Comparison of ENCODE assay signal across 8 mouse cellular contexts in genomic region chr7:90060343-90061175, GRCm38 (mm10).
DNase-seq lines count a peak whose midpoint lies in the region; ATAC-seq and TF ChIP-seq lines count a peak whose summit lies in the region.

No protein-coding gene starts in this region.

- no peak for DNase-seq in cerebellum, adult 2 months
- DNase-seq in cerebellum, adult 9-11 months, result no peak
- peak; percentile 22 for DNase-seq in CD4-positive helper T cell, adult 2 months (ENCODE audit: low read depth, low spot score)
- peak; percentile 96 for DNase-seq in liver, adult 2 months (ENCODE audit: extremely low read depth, low read depth, low spot score)
- peak; percentile 55 for DNase-seq in thymus, postnatal 4 days
- no peak for DNase-seq in ovary, postnatal 14 days (ENCODE audit: low spot score)
- DNase-seq in frontal cortex, postnatal 14 days (ENCODE audit: low spot score in 2 of 2), result no peak

- H3K4me1 ChIP-seq in cerebellum, adult 2 months (ENCODE audit: control insufficient read depth, insufficient read depth, low read length), result no peaks in the 10 kb centered on the region
- H3K4me1 ChIP-seq in heart, embryonic 16.5 days (ENCODE audit: control insufficient read depth, insufficient read depth, low read length), result peaks cover 13% of the 10 kb centered on the region
- H3K4me1 ChIP-seq in liver, adult 2 months (ENCODE audit: control insufficient read depth, insufficient read depth, low read length), result peaks cover 17% of the 10 kb centered on the region

- TF ChIP-seq POLR2A in cerebellum, adult 2 months (IDR thresholded peaks at IDR 0.05; ENCODE audit: borderline replicate concordance, insufficient read depth, low read length), result no peak
- TF ChIP-seq POLR2A in liver, adult 2 months (IDR thresholded peaks at IDR 0.05; ENCODE audit: extremely low read depth, insufficient read depth, low read length), result no peak

- no peak for TF ChIP-seq CTCF in cerebellum, adult 2 months (IDR thresholded peaks at IDR 0.05; ENCODE audit: borderline replicate concordance, insufficient read depth, low read depth, low read length)
- TF ChIP-seq CTCF in liver, adult 2 months (IDR thresholded peaks at IDR 0.05; ENCODE audit: low read depth, low read length), result no peak

- H3K79me2 ChIP-seq in liver, adult 2 months (ENCODE audit: control insufficient read depth, insufficient read depth, low read length), result no peaks in the 10 kb centered on the region

- H3K27me3 ChIP-seq in cerebellum, adult 2 months (ENCODE audit: control insufficient read depth, insufficient read depth, low read length), result no peaks in the 10 kb centered on the region
- H3K27me3 ChIP-seq in heart, embryonic 16.5 days (ENCODE audit: control insufficient read depth, insufficient read depth, low read length), result no peaks in the 10 kb centered on the region
- no peaks in the 10 kb centered on the region for H3K27me3 ChIP-seq in liver, adult 2 months (ENCODE audit: control insufficient read depth, insufficient read depth, low read length)

- peak; percentile 47; the same call in 1 of the 2 replicates for ATAC-seq in heart, embryonic 16.5 days (replicated peaks; ENCODE audit: extremely low read depth, insufficient read depth, low FRiP score)

- H3K4me2 ChIP-seq in heart, embryonic 16.5 days (ENCODE audit: low read depth, low read length), result peak overlapping the region; percentile 4; the same call in 1 of the 2 replicates

- 74% methylated on average over 16 of the region's 16 CpGs for WGBS in cerebellum, adult 2 months
- 42% methylated on average over 16 of the region's 16 CpGs for WGBS in heart, embryonic 16.5 days
- WGBS in liver, adult 2 months, result 22% methylated on average over 16 of the region's 16 CpGs

- no peak overlapping the region for H3K9ac ChIP-seq in heart, embryonic 16.5 days (ENCODE audit: low read length)
- peak overlapping the region; percentile 65 for H3K9ac ChIP-seq in liver, adult 2 months (ENCODE audit: low read depth, low read length)

- H3K27ac ChIP-seq in cerebellum, adult 2 months (ENCODE audit: insufficient read depth, low read length), result peak overlapping the region; percentile 69; the same call in 1 of the 2 replicates
- peak overlapping the region; percentile 15 for H3K27ac ChIP-seq in heart, embryonic 16.5 days (ENCODE audit: low read length)
- peak overlapping the region; percentile 96 for H3K27ac ChIP-seq in liver, adult 2 months (replicated peaks; ENCODE audit: insufficient read depth, low read depth, low read length)

- no peaks in the 10 kb centered on the region for H3K9me3 ChIP-seq in heart, embryonic 16.5 days (replicated peaks; ENCODE audit: control insufficient read depth, low read length)

- H3K36me3 ChIP-seq in heart, embryonic 16.5 days (ENCODE audit: control insufficient read depth, insufficient read depth), result no peaks in the 10 kb centered on the region
- no peaks in the 10 kb centered on the region for H3K36me3 ChIP-seq in liver, adult 2 months (ENCODE audit: control insufficient read depth, insufficient read depth, low read length)

- H3K4me3 ChIP-seq in cerebellum, adult 2 months (replicated peaks; ENCODE audit: insufficient read depth, low read depth, low read length), result no peak overlapping the region
- no peak overlapping the region for H3K4me3 ChIP-seq in heart, embryonic 16.5 days (ENCODE audit: low read length)
- peak overlapping the region; percentile 39 for H3K4me3 ChIP-seq in liver, adult 2 months (ENCODE audit: insufficient read depth, low read depth, low read length)

Comparison
In these comparisons a context has a peak if more than half of its experiments do, and no peak if none do; other contexts are left out.
1. DNase-seq: peak in CD4-positive helper T cell, adult 2 months (single experiment), liver, adult 2 months (single experiment) and thymus, postnatal 4 days (single experiment); none in cerebellum, adult 2 months (0 of 2), cerebellum, adult 9-11 months (single experiment), ovary, postnatal 14 days (single experiment) and frontal cortex, postnatal 14 days (0 of 2).
2. H3K27ac ChIP-seq: peak in every context shown above with its lines; median percentile 96 in liver, adult 2 months; 69 in cerebellum, adult 2 months; 15 in heart, embryonic 16.5 days.